Mouse (Mus musculus): Measurements from ENCODE around the gene Ttll7. TPM values are rescaled to one million over a fixed set of nuclear protein-coding genes. Genes with fewer than 3 reads are reported as not detected.

The Ttll7 gene
- polyA plus RNA-seq, 1 experiment: 0.55 TPM

GRCm38 (mm10) chr3:146928141-146928540, 76.0 kb downstream of the Ttll7 start:
- 87% methylated on average over 7 of the region's 7 CpGs for WGBS
- Histone ChIP-seq H3K27me3 (ENCODE audit: control insufficient read depth, insufficient read depth, low read length) (no peaks in the 10 kb centered on the region), H3K27ac (ENCODE audit: insufficient read depth, low read depth, low read length) (no peak overlapping the region), H3K4me3 (ENCODE audit: low read depth, low read length) (no peak overlapping the region), H3K36me3 (ENCODE audit: control insufficient read depth, insufficient read depth, low read length) (no peaks in the 10 kb centered on the region), H3K4me1 (ENCODE audit: control insufficient read depth, insufficient read depth, insufficient read length, low read length) (no peaks in the 10 kb centered on the region)
- TF ChIP-seq POLR2A (IDR thresholded peaks at IDR 0.05; ENCODE audit: low read depth, low read length) (no peak), CTCF (IDR thresholded peaks at IDR 0.05; ENCODE audit: extremely low read depth, insufficient read length, insufficient replicate concordance, low read depth, low read length) (no peak)

GRCm38 (mm10) chr3:146929011-146929410, 76.8 kb downstream of the Ttll7 start:
- H3K36me3 ChIP-seq (ENCODE audit: control insufficient read depth, insufficient read depth, low read length): no peaks in the 10 kb centered on the region
- no peaks in the 10 kb centered on the region for H3K4me1 ChIP-seq (ENCODE audit: control insufficient read depth, insufficient read depth, insufficient read length, low read length)
- no peak for TF ChIP-seq CTCF (IDR thresholded peaks at IDR 0.05; ENCODE audit: extremely low read depth, insufficient read length, insufficient replicate concordance, low read depth, low read length)
- no peak for TF ChIP-seq POLR2A (IDR thresholded peaks at IDR 0.05; ENCODE audit: low read depth, low read length)
- no peaks in the 10 kb centered on the region for H3K27me3 ChIP-seq (ENCODE audit: control insufficient read depth, insufficient read depth, low read length)
- no peak overlapping the region for H3K27ac ChIP-seq (ENCODE audit: insufficient read depth, low read depth, low read length)
- no peak overlapping the region for H3K4me3 ChIP-seq (ENCODE audit: low read depth, low read length)
- WGBS: 84% methylated on average over 5 of the region's 5 CpGs

- TF ChIP-seq POLR2A (IDR thresholded peaks at IDR 0.05; ENCODE audit: low read depth, low read length) (no peak), CTCF (IDR thresholded peaks at IDR 0.05; ENCODE audit: extremely low read depth, insufficient read length, insufficient replicate concordance, low read depth, low read length) (no peak)
- Histone ChIP-seq H3K4me3 (ENCODE audit: low read depth, low read length) (no peak overlapping the region), H3K4me1 (ENCODE audit: control insufficient read depth, insufficient read depth, insufficient read length, low read length) (no peaks in the 10 kb centered on the region), H3K27ac (ENCODE audit: insufficient read depth, low read depth, low read length) (no peak overlapping the region), H3K27me3 (ENCODE audit: control insufficient read depth, insufficient read depth, low read length) (no peaks in the 10 kb centered on the region), H3K36me3 (ENCODE audit: control insufficient read depth, insufficient read depth, low read length) (no peaks in the 10 kb centered on the region)
- WGBS: 89% methylated on average over 9 of the region's 9 CpGs
These were observed 79.0 kb downstream of the Ttll7 start for GRCm38 (mm10) chr3:146931190-146931589.

- Histone ChIP-seq H3K27me3 (ENCODE audit: control insufficient read depth, insufficient read depth, low read length) (no peaks in the 10 kb centered on the region), H3K36me3 (ENCODE audit: control insufficient read depth, insufficient read depth, low read length) (no peaks in the 10 kb centered on the region), H3K4me1 (ENCODE audit: control insufficient read depth, insufficient read depth, insufficient read length, low read length) (no peaks in the 10 kb centered on the region), H3K4me3 (ENCODE audit: low read depth, low read length) (no peak overlapping the region), H3K27ac (ENCODE audit: insufficient read depth, low read depth, low read length) (no peak overlapping the region)
- WGBS: 72% methylated on average over 5 of the region's 5 CpGs
- no peak for TF ChIP-seq POLR2A (IDR thresholded peaks at IDR 0.05; ENCODE audit: low read depth, low read length)
- no peak for TF ChIP-seq CTCF (IDR thresholded peaks at IDR 0.05; ENCODE audit: extremely low read depth, insufficient read length, insufficient replicate concordance, low read depth, low read length)
These were observed 80.3 kb downstream of the Ttll7 start for GRCm38 (mm10) chr3:146932506-146932905.

- H3K36me3 ChIP-seq (ENCODE audit: control insufficient read depth, insufficient read depth, low read length): no peaks in the 10 kb centered on the region
- TF ChIP-seq CTCF (IDR thresholded peaks at IDR 0.05; ENCODE audit: extremely low read depth, insufficient read length, insufficient replicate concordance, low read depth, low read length) (no peak), POLR2A (IDR thresholded peaks at IDR 0.05; ENCODE audit: low read depth, low read length) (no peak)
- no peak overlapping the region for H3K27ac ChIP-seq (ENCODE audit: insufficient read depth, low read depth, low read length)
- H3K4me3 ChIP-seq (ENCODE audit: low read depth, low read length): no peak overlapping the region
- no peaks in the 10 kb centered on the region for H3K4me1 ChIP-seq (ENCODE audit: control insufficient read depth, insufficient read depth, insufficient read length, low read length)
- no peaks in the 10 kb centered on the region for H3K27me3 ChIP-seq (ENCODE audit: control insufficient read depth, insufficient read depth, low read length)
- 60% methylated on average over 4 of the region's 4 CpGs for WGBS
These were observed 84.7 kb downstream of the Ttll7 start for GRCm38 (mm10) chr3:146936888-146937287.

GRCm38 (mm10) chr3:146939391-146940250, 87.5 kb downstream of the Ttll7 start:
- WGBS: 33% methylated on average over 21 of the region's 21 CpGs
- Histone ChIP-seq H3K4me3 (ENCODE audit: low read depth, low read length) (no peak overlapping the region), H3K27ac (ENCODE audit: insufficient read depth, low read depth, low read length) (no peak overlapping the region), H3K4me1 (ENCODE audit: control insufficient read depth, insufficient read depth, insufficient read length, low read length) (no peaks in the 10 kb centered on the region), H3K27me3 (ENCODE audit: control insufficient read depth, insufficient read depth, low read length) (no peaks in the 10 kb centered on the region), H3K36me3 (ENCODE audit: control insufficient read depth, insufficient read depth, low read length) (no peaks in the 10 kb centered on the region)
- TF ChIP-seq POLR2A (IDR thresholded peaks at IDR 0.05; ENCODE audit: low read depth, low read length) (no peak), CTCF (IDR thresholded peaks at IDR 0.05; ENCODE audit: extremely low read depth, insufficient read length, insufficient replicate concordance, low read depth, low read length) (no peak)

GRCm38 (mm10) chr3:146943101-146943500, 90.9 kb downstream of the Ttll7 start:
- no peak for TF ChIP-seq CTCF (IDR thresholded peaks at IDR 0.05; ENCODE audit: extremely low read depth, insufficient read length, insufficient replicate concordance, low read depth, low read length)
- TF ChIP-seq POLR2A (IDR thresholded peaks at IDR 0.05; ENCODE audit: low read depth, low read length): no peak
- Histone ChIP-seq H3K27ac (ENCODE audit: insufficient read depth, low read depth, low read length) (no peak overlapping the region), H3K4me3 (ENCODE audit: low read depth, low read length) (no peak overlapping the region), H3K4me1 (ENCODE audit: control insufficient read depth, insufficient read depth, insufficient read length, low read length) (no peaks in the 10 kb centered on the region), H3K27me3 (ENCODE audit: control insufficient read depth, insufficient read depth, low read length) (no peaks in the 10 kb centered on the region), H3K36me3 (ENCODE audit: control insufficient read depth, insufficient read depth, low read length) (no peaks in the 10 kb centered on the region)
- WGBS: 92% methylated on average over 2 of the region's 2 CpGs

Measured in small intestine, adult 2 months (tissue).